Mouse (Mus musculus): ENCODE data around the gene Slc9a4.

GRCm38 (mm10) chr1:40660838-40661237, 81.0 kb downstream of the Slc9a4 start:
- TF ChIP-seq CTCF (IDR thresholded peaks at IDR 0.05; ENCODE audit: low read depth) (no peak), EP300 (optimal IDR thresholded peaks at IDR 0.05) (no peak)
